Mouse (Mus musculus): Measurements from ENCODE around the gene Ccdc24.

- TF ChIP-seq GATA1 (IDR thresholded peaks at IDR 0.05; ENCODE audit: low read length) (no peak), TAL1 (IDR thresholded peaks at IDR 0.05; ENCODE audit: low read length) (no peak)
These were observed 22.2 kb downstream of the Ccdc24 start for GRCm38 (mm10) chr4:117850176-117850575.

All from erythroblast, embryonic 14.5 days (primary cell).